Mouse (Mus musculus): Measurements from ENCODE around the gene Srrm2.

DNA sequence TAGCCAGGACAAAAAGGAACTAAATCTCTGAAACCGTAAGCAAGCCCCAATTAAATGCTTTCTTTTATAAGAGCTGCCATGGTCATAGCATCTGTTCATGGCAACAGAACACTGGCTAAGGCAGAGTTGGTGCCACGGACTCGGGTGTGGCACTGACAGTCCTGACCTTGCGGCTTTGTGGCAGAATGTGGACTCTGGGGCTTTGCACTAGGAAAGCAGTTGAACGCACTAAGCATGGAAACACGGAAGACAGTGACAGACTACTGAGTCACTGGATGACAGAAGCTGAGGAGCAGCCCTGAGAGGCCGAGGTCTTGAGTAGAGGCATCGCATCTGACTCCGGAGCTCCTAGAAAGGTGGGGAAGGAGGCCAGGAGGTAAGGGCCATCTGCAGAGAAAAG lies 32.8 kb upstream of the Srrm2 start:
- TF ChIP-seq CTCF (IDR thresholded peaks at IDR 0.05; ENCODE audit: control insufficient read depth, insufficient read depth, insufficient read length) = no peak
- TF ChIP-seq MAX (IDR thresholded peaks at IDR 0.05) = no peak
- TF ChIP-seq USF1 (IDR thresholded peaks at IDR 0.05; ENCODE audit: low read depth) = no peak
